Mouse (Mus musculus) thymus, adult 2 months (tissue): ENCODE measurements around the gene Meis3.
A peak's percentile ranks its signal among the peaks of the same experiment; 100 is the strongest.

Experiments used
- CTCF ChIP-seq: fragments of 200-500 bp; IDR thresholded peaks from 2 replicates; pipeline ENCODE4 v1.5.1; 2012; ENCODE audit warnings: mild to moderate bottlenecking, control low read depth, low read length, moderate library complexity, borderline replicate concordance; ENCODE audit not compliant: control insufficient read depth, poor library complexity, insufficient read depth; ENCODE audit errors: extremely low read depth
- POLR2A ChIP-seq: fragments of 200-500 bp; IDR thresholded peaks from 2 replicates; pipeline ENCODE4 v1.6.1; 2012; ENCODE audit warnings: mild to moderate bottlenecking, low read length, control low read depth, moderate library complexity; ENCODE audit not compliant: control insufficient read depth, poor library complexity, insufficient read depth; ENCODE audit errors: extremely low read depth

- no peak for TF ChIP-seq CTCF
- 0 out of 2 replicates have a peak, but pooled peaks have one; percentile 11 for TF ChIP-seq POLR2A
Measured at GRCm38 (mm10) chr7:16129846-16130691, 44.8 kb upstream of the Meis3 start.
